Mouse (Mus musculus) erythroblast, embryonic 14.5 days (primary cell): Measurements from ENCODE around the gene Coq2.

ENCODE experiments used
- GATA1 ChIP-seq: IDR thresholded peaks from 2 replicates; pipeline ENCODE4 v1.6.1; 2012; ENCODE audit warnings: low read length, inconsistent platforms, mixed read lengths
- TAL1 ChIP-seq: IDR thresholded peaks from 3 replicates; pipeline ENCODE4 v1.6.1; 2012; ENCODE audit warnings: low read length, inconsistent platforms, mixed read lengths

DNA sequence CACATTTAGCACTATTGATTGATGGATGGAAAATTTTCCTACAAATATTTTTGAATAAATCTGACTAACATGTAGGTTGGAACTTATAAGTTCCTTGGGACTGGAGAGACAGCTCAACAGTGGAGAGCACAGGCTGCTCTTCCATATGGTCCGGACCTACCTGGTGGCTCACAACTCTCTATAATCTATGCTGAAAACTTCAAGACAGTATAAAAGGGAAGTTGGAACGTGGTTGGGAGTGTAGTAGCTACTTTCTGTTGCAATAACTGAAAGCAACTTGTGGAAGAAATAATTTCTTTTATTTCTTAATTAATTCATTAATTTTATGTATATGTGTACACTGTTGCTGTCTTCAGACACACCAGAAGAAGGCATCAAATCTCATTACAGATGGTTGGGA is 22.5 kb upstream of the Coq2 start:
- TF ChIP-seq TAL1 (no peak), GATA1 (no peak)
